Mouse (Mus musculus) 3T3-L1 (cell line): ENCODE measurements at regions not wholly inside any gene's neighbourhood (a gene's known extent, or its start where the extent isn't known, plus 50 kb on each side); places are given as distances from the start of the nearest gene placed in this dataset.
"Not testable (repeated sequence)": the region's sequence is repeated elsewhere in the genome, so short reads cannot be mapped to it uniquely, and the experiment has no call there.

Experiments used
- DNase-seq: peaks from one replicate; pipeline ENCODE4 v3.0.0-alpha.2; 2015; ENCODE audit warnings: low read depth, low spot score

DNA sequence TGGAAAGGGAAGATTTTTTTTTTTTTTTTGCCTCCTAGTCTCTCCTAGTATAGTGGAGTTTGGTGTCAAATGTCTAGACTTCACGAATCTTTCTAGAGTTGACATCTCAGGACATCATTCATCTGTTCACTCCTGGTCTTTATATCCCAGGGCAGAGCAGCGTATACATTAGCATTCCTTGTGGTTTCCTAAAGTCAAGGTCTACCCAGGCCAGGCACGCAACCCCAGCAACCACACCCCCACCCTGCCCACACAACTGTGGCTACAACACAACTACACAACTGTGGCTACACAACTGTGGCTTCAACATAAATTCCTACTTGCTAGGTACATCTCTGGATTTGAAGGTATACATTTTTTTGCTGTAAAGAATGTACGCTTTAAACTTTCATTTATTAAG, 122.2 kb downstream of the Ppp1r3a start:
- no peak for DNase-seq

DNA sequence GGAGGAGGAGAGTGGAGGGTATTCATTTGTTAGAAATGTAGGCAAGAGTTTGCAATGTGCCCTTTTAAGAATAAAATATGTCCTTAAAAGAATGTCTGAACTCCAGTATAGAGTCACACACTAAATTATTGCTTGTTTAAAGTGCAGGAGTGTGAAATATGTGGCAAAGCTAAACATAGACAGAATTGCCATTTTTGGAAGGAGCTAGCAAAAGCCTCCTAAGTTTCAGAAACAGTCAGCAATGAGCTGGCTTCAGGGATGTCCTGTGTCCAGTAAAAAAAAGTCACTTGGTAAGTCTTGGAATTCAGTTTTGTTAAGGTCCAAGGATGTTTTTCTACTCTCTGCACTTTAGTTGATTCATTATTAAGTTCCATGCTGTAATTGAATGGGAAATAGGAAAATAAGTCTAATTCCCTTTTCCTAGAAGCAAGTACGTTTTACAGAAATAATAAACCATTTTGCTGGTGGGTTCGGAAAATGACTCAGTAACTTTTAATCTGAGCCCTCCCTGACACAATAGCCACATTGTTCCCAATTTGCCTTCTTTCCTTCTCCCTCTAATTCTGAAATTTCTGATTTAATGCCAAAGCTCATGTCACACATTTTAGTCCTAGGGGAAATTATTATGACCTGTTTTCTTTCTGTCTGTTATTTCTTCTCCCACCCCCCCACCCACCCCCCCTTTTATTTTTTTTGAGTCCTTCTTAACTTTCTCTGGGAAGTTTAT, 123.2 kb downstream of the Ppp1r3a start:
- no peak for DNase-seq

DNA sequence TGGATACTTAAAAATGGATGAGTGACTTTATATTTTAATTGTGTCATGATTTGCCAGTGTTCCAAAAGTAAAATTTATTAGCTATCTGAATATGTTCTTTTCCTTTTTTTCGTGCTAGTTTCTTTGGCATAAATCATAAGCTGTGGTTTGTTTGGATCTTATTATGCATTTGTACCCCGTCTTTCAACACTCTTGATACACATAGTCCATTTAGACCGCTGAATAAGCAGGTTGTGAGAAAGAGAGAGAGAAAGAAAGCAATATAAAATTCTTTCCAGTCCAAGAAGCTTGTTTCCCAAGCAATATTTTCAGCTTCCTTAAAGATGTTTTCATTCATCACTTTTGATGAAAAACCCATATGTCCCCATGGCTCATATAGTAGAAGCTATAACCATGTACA, 138.4 kb downstream of the Ppp1r3a start:
- no peak for DNase-seq

DNA sequence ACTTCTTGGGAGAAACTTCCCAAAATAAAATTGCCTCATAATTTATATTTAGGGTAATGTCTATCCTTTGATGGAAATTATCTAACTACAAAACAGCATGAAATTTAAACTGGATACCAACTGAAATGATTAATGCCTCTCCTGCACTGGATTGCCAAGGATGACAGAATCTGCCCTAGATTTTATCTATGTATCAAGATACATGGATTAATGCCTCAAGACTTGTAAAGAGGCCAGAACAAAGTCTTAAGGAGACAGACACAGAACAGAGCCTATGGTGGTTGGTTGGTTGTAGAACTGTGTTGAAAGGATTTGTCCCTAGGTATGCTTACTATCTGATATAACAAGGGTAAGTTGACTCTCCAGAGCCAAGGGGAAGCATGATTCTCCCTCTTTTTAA, 147.0 kb downstream of the Ppp1r3a start:
- no peak for DNase-seq

DNA sequence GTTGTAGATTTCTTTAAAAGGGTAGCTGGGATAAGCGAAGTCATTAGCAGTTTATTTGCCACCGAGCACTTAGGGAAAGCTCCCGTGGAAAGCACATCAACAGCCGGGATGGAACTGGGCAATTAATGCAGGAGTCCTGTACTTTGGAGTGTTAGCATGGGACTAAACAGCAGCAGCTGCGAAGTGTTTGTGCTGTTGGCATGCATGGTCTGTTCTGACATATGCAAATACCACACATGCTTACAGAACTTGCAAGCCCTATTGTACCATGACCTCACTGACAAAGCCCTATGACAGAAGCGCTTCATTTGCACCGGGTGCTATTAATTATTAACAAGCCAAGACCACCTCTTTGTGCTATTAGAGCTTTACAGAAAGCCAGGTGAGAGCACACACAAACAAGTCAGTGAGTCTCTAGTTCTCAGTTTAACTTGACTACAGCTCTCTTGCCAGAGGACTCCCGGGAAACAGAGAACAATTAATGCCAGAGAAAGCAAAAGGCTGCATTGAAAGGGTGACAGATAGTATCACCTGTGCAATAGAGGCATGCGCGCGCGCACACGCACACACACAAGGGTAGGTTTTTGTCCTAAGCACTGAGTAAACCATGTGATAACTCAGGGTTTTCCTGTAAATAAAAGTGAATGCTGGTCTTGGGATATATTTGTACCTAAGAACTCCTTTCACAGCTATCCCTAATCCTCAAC, 154.4 kb downstream of the Ppp1r3a start:
- DNase-seq: no peak

DNA sequence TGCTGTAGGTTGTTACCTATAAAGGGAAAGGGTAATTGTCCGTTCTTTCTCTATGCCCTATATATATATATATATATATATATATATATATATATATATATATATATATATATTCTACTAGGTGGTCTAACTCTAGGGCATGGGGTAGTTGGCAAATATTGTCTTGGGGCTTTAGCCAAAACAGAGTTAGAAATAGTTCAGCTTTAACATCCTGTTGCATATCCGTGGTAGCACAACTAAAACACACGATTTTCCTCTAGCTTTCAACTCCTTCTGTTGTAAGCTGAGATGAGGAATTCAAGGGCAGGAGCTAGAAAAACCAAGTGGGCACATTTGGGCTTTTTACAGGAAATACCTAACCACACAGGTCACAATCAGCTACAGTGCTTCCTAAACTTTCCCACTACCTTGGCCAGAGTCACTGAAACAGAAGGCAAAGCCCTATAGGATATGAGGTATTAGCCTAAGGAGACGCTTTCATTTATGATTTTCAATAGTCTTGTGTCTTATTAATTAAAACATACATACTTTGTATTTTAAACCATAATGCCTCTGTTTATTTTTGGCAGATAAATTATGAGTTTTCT, 158.1 kb downstream of the Ppp1r3a start:
- no peak for DNase-seq

DNA sequence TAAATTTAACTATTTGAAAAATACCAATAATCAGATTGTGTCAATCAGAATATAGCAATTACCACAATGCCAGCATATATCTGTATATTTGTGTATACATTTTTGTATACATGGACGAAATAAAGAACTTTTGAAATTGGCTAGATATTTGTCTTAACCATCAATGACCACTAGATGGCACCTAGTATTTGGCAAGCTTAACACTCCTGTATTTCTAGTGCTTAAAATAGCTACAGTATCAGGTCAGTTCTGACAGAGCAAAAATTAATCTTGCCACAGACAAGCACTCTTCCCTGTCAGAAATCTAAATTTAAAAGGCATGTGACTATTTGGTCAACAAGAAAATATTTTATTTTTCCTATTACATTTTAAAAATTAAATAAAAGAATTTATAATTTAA, 169.2 kb downstream of the Ppp1r3a start:
- peak; percentile 74 for DNase-seq

DNA sequence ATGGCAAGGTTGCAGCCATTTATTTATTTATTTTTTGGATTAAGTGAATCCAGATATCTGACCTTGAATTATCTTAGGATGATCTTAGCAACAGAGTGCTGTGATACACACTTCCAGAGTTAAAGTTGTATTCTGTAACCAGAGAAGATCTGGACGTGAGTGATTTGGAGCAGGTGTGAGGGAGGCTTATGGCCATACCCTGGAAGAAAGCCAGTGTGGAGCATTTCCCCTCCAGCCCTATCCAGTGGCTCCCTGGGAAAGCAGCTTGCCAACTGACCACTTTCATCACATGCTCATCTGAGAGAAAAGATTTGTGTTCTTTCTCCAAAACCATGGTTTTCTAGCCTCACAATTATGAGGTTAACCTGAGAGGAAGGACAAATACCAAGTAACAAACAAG, 171.2 kb downstream of the Ppp1r3a start:
- no peak for DNase-seq

DNA sequence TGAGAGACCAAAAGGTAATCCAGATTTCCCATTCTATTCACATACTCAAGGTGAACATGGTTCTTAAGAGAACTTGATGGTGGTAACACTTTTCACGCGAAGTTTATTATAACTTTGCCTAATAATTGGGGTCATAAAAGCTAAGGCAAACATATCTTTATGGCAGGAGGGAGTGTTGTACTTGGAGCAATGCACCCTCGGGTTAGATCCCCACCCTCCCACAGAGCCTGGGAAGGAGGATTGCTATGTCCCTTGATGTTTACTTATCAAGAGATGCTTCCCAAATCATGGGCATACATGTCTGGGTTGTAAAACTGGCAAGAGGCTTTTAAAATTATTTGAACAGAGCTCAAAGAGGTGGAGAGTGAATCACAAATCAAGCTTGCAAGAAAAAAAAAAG, 180.5 kb downstream of the Ppp1r3a start:
- DNase-seq: no peak

DNA sequence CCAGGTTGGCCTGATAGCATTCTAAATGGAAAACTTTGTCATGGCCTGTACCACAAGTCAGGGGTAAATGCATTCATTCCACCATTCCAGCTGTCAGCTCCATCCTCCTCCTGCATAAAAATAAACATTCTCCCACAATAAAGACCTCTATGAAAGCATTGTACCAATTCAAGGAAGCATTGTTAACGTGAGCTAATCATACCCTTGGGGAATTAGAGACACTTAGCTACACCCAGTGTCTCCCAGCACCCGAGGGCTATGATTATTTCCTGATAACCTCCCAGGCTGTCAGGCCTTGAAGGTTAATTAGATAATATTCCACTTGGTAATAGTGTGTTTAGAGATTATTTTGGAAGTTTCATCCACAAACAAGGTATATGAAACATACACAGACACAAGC, 182.1 kb downstream of the Ppp1r3a start:
- no peak for DNase-seq

DNA sequence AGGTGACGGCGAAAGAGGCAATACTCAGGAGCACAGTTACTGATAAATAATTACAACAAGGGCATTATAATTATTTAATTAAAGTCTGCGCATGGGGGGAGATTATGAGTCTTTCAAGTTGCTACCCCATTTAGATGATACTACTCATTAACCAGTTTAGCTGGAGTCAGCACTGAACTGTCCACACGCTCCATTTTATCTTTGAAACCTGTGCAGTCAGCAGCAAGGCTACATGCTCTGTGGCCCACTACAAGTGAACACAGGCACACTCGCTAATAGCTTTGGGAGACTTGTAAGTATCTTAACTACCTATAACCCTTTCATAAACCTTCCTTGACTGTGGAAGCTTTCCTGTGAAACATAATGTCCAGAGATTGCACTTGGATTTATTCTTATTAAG, 214.7 kb downstream of the Ppp1r3a start:
- DNase-seq: no peak

DNA sequence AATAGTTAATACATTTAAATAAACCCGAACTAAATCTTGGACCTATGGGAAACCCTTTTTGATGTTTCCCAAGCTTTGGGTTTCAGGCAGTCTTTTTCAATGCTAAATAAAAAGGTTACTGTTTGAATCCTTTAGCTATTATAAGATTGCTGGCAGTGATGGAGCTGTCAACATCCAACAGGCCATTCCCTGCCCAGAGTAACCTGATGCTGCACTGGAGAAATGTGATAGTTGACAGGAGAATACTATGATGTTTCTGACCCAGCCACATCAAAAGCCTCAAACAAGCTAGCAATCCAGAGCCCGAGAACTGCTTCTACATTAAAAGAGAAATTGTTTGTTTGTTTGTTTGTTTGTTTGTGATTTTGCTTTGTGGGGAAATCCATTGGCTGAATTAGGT, 226.0 kb downstream of the Ppp1r3a start:
- no peak for DNase-seq

DNA sequence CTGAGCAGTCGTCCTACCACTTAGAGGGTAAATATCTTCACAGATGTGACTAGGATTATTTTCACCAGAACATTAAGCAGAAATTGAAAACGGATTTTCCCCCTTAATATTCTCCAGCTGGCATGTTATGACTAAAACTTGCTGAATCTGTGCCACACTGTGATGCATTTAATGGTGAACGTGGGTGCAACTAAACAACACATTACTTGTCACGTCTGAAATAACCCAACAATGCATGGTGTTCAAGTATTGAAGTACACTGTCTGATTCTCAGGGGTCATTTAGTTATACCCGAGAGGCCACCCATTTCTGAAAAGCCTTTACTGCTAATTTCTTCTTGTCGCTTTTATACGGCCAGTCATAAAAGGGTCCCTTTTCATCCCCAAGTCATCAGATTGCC, 226.5 kb downstream of the Ppp1r3a start:
- no peak for DNase-seq

DNA sequence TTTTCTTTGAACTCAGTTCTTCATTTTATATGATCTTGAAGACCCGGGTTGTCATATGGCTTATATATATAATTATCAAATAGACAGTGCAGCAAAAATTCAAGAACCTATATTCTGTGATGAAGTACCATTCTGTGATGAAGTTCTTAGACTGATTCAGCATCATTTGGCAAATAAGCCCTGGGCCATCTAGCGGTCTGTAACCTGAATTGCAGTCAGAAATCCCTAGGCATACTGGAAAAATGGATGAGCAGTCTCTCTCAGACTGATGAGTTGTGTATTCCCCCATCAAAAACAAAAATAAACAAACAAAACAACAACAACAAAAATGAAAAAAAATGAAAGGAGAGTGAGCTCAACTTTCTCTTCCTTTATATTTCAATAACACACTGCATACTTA, 232.3 kb downstream of the Ppp1r3a start:
- peak; percentile 68 for DNase-seq

DNA sequence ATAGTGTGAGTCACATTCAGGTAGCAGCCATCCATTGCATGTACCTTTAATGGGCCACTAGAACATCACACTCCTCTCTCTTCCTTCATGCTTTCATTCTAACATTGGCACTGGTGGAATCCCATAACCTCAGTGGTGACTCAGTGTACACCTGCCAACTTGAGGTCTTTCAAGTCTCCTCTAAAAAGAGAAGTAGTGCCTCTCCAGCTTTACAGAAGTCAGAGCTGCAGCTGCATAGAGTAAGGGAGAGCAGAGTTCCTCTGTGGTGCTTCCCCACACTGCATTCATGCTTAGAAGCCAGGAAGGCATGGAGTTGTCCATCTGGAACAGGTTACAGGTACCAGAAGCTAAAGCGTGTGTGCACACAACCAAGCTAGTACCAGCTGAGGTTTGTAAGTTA, 233.8 kb downstream of the Ppp1r3a start:
- DNase-seq: no peak

DNA sequence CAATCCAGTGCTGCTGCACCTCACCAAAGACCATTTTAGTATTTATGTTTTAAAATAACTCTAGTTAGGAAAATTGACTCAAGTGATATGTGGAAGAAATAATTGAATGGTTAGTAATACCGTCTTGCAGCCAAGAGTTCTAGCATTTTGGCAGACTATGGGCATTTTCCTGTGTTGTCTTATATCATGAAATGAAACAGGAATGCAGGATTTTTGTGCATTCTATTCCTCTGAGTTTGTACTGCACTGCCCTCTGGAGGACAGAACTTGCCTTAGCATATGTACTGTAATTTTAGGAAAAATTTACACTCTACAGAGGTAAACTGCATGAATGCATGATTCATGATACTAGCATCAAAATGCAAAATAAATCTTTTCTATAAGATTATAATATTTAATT, 250.9 kb downstream of the Ppp1r3a start:
- DNase-seq: peak; percentile 89

DNA sequence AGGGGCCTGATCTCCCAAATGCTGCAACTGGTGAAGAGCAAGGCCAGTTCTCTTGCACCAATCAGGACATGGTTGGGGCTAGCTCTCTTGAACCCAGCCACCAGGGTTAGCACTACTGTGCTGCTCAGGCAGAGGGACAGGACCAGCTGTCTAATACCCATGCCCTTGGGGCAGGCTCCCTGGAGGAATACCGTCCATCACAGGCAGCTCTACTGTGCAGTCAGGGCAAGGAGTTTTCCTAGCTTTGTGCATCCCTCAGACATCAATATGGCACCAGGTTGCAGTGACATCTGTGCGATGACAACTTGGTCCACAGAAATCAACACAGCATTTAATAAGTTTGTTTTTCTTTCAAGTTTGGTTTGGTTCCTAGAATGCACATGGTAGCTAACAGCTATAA, 254.4 kb downstream of the Ppp1r3a start:
- DNase-seq: no peak

DNA sequence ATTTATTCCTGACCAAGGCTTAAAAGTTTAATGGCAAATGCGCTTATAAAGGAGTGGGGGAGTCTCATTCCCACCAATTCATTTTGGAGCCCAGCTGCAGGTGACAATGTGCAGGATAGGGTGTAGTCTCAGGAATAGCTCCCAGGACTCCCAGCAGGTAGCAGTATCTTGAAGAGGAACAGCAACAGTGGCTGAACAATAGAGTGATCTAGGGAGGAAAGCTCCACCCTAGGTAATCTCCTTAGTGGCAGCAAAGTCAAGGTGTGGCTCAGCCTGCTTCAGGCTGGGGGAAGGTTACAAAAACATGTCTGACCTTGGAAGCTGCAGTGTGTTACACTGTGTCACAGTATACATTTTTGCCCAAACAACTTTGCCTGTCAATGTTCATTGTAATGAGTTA, 255.2 kb downstream of the Ppp1r3a start:
- DNase-seq: not testable (repeated sequence)

DNA sequence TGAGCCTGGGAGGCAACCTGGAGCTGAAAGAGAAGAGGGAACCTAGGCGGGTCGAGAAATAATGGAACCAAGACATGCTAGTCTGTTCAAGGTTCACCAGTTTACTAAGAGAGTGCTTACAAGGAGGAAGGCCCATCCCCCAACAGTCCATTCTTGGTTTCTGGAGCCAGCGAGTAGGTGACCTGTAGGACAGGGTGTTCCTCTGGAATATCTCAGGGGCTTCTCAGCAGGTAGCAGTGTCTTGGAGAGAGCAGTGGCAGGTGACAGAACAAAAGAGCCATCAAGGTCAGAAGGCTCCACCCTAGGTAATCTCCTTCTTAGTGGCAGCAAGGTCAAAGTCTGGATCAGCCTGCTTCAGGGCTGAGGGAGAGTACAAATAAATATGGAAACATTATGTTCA, 268.4 kb downstream of the Ppp1r3a start:
- DNase-seq: not testable (repeated sequence)

DNA sequence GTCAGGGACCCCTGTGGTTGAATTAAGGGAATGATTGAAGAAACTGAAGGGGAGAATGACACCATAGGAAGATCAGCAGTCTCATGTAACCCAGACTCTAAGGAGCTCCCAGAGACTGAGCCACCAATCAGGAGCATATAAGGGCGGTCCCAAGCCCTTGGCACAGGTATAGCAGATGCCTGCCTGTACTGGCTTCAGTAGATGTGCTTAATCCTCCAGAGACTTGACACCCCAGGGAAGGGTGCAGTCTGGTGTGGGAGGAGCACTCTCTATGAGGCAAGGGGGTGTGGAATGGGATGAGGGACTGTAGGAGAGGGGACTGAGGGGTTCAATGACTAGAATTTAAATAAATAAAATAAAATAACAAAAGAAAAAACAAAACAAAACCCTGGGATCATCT, 298.7 kb downstream of the Ppp1r3a start:
- DNase-seq: no peak

DNA sequence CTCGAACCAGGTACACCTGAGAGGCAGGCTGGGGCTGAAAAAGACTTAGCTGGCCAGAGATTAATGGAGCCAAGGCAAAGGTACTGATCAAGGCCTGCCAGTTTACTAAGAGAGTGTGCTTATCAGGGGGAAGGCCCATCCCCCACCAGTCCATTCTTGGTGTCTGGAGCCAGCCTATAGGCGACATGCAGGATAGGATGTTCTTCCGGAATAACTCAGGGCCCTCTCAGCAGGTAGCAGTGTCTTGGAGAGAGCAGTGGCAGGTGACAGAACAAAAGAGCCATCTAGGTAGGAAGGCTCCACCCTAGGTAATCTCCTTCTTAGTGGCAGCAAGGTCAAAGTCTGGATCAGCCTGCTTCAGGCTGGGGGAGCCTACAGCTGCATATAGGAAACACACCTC, 301.8 kb downstream of the Ppp1r3a start:
- DNase-seq: not testable (repeated sequence)

DNA sequence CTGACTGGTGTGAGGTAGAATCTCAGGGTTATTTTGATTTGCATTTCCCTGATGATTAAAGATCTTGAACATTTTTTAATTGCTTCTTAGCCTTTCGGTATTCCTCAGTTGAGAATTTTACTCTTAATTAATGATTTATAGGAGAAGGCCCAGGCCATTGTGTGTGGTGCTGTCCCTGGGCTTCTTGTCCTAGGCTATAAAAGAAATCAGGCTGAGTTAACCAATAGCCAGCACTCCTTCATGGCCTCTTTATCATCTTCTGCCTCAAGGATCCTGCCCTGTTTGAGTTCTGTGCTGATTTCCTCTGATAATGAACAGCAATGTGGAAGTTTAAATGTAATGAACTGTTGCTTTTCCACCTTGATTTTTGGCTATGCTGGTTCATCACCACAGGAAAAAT, 323.3 kb downstream of the Ppp1r3a start:
- no peak for DNase-seq

DNA sequence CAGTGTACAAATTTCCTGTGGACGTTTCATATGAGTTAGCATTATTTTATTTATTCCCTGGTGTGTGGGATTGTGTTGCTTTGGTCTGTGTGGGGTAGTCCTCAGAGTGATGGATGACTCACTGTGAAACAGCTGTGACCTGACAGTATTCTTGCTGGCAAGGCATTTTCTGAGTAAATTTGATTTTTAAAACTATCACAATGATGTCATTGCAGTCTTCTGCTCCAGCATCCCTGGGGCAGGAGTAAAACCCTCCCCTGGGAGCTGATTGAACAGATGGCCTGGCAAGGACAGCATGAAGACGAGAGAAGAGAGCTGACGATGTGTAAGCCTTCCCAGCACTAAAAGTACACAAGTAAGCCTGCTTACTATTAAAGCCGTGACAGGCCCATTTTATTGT, 345.3 kb downstream of the Ppp1r3a start:
- DNase-seq: peak; percentile 61
